Mouse (Mus musculus) E14TG2a.4 (cell line): ENCODE data around the gene Gap43.

Experiments used
- CTCF ChIP-seq: conservative IDR thresholded peaks from 2 replicates; pipeline ENCODE4 v1.5.1; 2014; ENCODE audit warnings: low read length
- NANOG ChIP-seq: IDR thresholded peaks from 2 replicates; pipeline ENCODE4 v1.6.1; 2014; ENCODE audit warnings: borderline replicate concordance, low read length, mixed read lengths
- POU5F1 ChIP-seq: IDR thresholded peaks from 2 replicates; pipeline ENCODE4 v1.6.1; 2014; ENCODE audit warnings: low read length, borderline replicate concordance

DNA sequence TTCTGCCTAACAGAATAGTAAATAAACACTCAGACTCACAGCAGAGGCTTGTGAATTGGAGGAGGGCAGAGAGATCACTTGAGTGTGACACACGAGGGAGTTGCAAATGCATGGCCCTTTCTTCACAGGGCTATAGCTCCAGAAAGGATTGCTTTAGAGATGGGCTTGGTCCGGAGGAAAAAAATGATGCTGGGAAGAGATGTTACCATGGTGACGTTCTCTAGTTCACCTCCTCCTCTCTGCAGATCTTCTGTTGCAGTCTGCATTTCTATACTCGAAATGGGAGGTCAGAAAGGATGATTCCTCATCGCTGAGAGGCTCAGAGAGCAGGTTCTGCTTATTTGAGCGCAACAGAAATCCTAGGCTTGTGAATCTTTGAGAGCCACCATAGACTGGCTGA is 29.7 kb upstream of the Gap43 start:
- TF ChIP-seq CTCF: no peak
- no peak for TF ChIP-seq NANOG
- TF ChIP-seq POU5F1: no peak
